Mouse (Mus musculus) kidney, postnatal 14 days (tissue): Measurements from ENCODE around the gene Tac4.

Source experiments
- DNase-seq: peaks from one replicate; pipeline ENCODE4 v3.0.0; 2022; ENCODE audit warnings: mixed read lengths

Tac4 gene

DNA sequence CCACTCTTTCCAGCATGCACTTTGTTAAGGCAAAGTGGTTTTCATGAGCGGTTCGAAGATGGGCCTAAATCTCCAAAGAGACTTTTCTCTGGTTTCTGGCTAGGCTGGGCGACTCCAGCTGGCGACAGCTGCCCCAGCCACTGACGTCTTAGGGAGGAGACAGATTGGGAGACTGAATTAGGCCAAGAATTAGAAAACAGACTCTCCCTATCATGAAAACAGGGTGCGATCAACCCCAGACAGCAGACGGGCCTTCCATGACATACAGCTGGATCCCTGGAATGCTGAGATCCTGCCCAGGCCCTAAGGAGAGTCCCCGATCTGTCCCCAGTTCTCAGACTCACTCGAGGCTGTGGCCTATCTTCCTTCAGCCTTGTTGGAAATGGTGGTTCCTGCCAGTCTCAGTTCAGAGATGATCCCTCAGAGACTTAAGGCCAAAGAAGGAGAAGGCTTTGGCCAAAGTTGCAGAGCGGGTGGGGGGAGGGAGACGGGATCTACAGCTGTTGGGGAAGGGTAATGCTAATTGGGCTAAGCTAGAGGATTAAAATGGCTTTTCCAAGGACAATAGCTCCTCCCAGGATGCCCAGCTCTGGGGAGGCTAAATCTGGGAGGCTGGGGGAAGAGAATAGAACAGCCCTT lies 2.6 kb downstream of the Tac4 start:
- peak; percentile 73 for DNase-seq

DNA sequence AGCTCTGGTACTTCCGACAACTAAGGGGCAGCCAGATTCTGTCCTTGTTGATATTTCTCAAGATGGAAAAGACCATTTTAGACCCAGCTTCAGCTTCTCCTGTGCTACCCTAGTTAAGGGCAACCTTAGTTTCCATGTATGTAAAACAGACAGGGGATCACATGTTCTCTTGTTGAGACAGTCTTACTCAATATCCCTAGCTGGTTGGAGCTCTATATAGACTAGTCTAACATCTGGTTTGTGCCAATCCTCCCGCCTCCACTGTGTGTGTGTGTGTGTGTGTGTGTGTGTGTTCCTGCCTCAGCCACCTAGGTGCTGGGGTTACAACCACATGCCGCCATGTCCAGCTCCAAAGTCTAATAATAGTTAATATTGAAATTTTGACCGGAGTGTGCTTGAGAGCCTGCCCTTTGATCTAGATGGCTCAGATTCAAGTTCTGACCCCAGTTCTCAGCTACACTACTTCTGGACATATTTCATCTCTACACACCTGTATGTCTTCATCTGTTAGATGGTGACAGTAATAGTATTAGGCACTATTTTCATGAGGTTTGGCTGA lies 3.2 kb downstream of the Tac4 start:
- no peak for DNase-seq

DNA sequence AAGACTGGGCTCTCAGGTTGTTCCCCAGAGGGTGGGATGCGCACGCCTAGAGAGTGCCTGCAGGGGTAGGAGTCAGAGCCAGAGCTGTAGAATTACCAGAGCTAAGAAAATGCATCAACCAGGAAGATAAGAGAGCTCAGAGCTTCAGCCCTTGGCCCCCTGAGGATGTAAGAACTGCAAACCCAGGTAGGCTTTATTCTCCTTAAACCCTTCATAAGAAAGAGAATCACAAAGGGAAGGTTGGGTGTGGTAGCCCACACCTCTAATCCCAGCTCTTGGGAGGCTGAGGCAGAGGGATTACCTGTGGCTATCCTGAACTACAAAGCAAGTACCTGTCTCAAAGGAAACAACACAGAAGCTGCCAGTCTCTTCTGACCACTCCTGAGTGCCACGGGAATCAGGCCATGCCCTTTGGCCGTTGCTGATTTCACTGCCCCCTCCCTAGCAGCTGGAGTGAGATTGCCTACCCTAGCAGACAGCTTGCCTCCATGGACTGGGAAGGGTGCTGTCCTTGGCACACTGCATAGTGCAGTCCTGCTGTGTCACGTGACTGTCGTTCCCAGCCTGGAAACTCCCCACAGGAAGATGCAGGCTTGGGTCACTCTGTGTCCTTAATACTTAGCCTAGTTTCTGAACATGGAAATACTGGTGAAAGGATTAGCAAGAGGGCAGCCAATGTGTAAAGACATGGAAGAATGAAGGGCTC lies 5.4 kb downstream of the Tac4 start:
- DNase-seq, result peak; percentile 73

DNA sequence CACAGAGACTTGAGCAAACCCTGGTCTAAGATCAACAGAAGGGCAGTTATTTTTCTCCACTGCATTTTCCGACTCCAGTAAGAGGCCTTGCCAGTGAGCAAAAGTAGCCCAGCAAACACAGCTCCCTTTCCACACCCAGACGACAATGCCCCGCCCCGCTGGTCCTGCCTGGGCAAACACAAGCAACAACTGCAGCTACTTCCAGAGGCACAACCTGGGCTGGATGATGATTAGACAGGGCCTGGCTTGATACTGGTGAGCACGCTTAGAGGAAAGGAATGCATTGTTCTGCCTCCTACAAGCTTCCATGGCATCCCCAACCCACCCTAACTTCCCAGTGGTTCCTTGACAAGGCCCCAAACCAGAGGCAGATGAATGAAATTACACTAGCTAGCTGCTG lies 12.3 kb downstream of the Tac4 start:
- DNase-seq, result no peak

DNA sequence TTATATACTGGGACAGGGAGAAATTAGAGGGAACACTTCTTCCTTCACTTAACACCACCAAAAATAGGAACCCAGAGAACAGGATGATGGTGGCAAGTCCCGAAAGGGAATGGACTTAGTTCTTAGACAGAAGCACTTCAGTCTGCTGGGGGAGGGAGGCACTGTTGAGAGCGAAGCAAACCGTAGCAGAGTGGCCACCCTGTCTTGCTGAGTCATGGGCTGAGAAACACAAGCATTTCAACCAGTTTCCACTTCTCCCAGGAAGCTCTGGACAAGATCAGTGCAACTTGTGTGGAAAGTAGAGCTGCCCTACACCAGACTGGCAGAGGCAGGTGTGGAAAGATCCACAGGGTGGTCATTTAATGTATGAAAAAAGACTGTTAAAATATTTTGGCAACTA lies 13.3 kb downstream of the Tac4 start:
- DNase-seq, result no peak

DNA sequence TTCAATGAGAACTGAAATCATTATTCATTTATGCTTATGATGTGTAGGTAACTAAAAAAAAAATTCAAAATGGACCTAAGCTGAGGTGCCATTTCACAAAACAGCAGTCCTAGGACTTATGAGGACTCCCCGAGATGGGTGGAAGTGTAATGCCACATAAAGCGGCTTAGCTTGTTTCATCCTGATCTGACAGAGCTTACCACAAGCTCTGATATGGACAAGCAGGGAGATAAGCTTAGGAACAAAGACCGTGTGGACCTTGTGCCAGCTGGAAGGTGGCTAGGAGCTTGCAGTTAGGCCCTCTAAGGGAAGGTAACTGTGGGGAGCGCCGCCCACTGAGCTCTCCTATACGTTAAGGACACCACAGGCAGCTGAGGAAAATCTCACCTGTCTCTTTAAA lies 14.7 kb downstream of the Tac4 start:
- DNase-seq, result no peak

DNA sequence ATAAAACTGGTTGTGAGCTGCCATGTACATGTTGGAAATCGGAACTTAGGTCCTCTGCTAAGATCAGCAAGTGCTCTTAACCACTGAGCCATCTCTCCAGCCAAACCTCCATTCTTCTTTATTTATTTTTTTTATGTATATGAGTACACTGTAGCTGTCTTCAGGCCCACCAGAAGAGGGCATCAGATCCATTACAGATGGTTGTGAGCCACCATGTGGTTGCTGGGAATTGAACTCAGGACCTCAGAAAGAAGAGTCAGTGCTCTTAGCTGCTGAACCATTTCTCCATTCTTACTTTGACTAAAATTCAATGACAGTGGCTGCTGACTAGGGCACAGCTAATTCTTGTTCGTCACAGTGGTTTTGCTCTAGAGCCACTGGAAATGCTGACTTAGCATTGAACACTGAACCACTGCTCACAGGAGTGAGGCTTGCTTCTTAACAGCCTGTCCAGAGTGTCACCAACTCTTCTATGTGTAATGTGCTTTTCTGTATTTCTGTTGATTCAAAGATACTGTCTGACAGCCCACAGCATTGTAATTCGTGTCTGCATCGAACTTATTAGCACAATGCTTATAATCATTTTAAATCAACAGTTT lies 17.8 kb downstream of the Tac4 start:
- no peak for DNase-seq

DNA sequence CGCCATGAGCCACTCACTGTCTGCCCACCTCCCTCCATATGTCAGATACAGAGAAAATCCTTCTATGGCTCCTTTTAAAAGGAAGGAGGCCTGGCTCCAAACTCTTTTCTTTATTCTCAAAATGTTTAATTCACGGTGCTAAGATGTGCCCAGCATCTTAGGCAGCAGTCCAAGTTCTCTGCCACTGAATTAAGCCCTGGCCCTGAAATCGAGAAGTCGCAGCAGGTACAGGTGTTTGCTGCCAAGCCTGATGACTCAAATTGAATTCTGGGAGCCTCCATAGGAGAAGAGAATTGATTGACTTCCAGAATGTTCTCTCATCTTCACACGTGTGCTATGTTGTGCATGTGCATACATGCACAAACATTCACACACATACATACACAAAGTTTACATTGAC lies 21.0 kb downstream of the Tac4 start:
- no peak for DNase-seq

DNA sequence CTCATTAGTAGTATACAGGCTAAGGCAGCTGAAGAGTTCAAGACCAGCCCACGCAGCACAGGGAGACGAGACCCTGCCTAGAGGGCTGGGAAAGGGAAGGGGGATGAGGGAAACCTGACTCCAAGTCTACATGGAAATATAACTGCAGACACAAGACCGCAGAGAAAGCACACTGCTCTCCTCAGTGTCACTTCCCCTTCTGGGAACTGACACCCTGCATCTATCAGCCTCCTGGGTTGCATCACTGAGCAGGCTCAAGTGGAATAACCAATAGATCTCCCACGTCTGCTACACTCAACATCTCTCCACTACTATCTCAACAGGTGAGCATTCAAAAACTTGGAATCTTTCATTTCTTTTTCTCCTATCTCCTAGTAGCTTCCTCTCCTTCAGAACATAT lies 30.7 kb downstream of the Tac4 start:
- DNase-seq, result no peak

DNA sequence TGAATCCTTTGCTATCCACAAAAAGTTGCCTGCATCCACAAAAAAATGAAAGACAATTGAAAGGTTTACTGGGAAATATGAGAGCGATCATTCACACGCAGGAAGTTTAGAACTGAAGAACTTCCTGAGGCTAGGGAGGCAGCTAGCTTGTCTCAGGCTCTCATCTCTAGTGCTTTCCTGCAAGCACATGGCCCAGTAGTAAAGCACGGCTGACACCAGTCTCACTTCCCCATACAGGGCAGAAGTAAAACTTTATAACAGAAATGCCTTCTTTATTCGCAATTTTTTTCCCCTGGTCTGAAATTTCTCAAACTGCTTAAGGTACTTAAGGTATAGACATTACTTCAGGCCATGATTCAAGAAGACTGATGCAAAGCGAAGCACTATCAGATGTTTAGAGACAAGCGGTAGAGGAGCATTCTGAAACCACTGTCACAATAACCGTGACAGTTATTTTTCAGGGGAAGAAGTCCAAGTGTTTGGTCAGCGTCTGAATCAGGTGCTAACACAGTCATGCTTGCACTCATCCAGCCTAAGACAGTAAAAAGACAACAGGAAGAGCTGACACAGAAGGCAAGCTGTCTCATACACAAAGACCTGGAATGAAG lies 31.8 kb downstream of the Tac4 start:
- DNase-seq, result no peak

DNA sequence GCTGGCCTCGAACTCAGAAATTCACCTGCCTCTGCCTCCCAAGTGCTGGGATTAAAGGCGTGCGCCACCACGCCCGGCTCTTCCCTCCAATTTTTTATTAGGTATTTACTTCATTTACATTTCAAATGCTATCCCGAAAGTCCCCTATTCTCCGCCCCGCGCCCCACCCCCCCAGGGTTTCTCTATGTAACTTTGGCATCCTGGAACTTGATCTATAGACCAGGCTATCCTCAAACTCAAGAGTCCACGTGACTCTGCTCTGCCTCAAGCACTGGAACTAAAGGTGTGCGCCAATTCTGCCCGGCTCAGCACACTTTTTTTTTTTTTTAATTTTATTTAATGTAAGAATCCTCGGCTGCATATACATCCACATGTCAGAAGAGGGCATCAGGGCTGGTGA lies 34.4 kb downstream of the Tac4 start:
- no peak for DNase-seq

DNA sequence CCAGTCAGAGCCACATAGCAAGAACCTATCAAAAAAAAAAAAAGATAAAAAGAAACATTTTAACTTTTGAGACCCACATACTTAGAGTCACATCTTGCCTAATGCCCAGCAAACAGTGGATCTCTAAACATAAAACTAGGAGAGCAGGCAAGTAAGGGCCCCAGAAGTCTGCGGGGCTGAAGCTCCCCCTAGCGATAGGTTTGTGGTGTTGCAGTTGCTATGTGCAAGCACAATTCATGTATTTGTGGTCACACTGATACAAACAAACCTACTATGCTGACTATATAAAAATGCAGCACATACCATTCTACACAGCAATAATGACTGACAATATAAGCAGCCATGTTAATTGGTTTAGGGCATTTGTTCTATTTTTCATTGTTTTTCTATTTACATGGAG lies 36.8 kb downstream of the Tac4 start:
- no peak for DNase-seq

DNA sequence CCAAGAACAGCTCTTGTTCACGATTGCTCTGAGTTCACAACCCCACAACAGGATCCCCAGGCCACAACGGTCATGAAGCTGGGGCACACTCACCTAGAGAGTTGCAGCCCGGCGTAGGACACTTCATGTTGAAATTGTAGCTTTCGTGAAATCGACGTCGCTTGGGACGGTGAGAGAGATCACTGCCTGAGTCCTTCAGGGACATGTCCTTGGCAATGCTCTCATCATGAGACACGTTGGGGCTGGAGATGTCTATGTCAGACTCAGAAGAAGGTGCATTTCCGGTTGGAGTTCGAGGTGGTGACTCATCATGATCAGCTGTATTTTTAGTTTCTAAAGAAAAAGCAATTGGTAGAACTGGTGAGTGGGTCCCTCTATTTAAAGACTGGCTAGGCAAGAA lies 38.6 kb downstream of the Tac4 start:
- DNase-seq, result no peak

DNA sequence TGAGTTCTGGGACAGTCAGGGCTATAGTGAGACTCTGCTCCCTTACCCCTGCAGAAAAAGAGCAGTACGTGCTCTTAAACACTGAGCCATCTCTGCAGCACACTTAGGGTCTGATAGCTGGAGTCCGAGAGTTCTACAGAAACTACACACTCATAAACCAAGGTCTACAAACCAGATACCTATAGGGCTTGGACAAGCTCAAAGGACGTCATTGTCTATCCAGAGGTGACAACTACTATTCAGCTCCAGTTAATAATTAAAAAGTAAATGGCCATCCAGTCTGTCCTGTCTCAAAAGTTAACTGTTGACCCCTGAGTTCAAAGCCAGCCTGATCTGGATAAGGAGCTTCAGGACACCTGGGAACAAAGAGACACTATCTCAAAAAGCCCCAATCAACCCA lies 40.4 kb downstream of the Tac4 start:
- no peak for DNase-seq

DNA sequence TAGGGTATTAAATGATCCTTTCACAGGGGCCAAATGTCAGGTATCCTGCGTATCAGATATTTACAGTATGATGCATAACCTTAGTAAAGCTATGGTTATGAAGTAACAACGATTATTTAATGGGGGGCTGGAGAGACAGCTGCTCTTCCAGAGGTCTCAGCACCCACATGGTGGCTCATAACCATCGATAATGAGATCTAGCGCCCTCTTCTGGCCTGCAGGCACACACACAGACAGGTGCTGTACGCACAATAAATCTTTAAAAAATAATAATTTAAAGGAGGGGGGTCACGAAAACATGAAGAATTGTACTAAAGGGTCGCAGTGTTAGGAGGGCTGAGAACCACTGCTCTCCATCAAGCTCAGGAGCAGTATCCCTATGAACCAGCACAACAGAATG lies 44.3 kb downstream of the Tac4 start:
- no peak for DNase-seq

DNA sequence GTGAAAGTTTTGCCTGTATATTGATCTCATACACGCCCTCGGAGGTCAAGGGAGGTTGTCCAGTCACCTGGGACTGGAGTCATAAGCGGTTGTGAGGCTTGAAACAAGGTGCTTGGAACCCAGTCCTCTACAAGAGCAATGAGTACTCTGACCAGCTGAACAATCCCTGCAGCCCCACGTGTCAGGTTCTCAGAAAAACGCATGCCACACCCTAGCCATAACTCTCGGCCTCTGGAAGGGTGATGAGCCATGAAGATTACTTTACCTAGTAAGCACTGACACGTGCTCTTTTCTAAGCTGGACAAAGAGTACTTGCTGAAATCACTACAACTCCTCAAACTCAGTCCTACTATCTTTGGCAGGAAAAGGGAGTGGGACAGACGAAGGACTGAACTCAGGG lies 46.2 kb downstream of the Tac4 start:
- DNase-seq, result no peak

DNA sequence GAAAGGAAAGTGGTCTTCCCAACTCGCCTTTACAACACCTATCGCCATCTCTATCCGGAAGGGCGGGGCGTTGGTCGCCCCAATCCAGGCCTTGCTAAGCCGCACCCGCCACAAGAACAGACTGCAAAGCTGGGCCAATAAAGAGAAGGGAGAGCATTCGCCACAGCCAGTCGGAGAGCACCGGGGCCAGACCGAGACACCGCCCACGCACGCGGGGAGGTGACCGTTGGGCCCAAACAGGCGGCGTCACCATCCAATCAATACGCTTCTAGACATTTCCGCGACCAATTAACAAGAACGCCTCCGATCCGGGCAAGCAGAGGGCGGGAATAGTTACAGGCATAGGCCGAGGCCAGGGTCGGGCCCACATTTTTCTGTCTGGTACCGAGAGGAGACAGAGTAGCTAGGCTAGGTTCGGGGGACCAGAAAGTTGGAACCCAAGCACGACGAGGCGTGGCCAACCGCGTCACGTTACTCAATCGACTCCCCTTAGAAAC lies 48.2 kb downstream of the Tac4 start:
- DNase-seq, result peak; percentile 99

DNA sequence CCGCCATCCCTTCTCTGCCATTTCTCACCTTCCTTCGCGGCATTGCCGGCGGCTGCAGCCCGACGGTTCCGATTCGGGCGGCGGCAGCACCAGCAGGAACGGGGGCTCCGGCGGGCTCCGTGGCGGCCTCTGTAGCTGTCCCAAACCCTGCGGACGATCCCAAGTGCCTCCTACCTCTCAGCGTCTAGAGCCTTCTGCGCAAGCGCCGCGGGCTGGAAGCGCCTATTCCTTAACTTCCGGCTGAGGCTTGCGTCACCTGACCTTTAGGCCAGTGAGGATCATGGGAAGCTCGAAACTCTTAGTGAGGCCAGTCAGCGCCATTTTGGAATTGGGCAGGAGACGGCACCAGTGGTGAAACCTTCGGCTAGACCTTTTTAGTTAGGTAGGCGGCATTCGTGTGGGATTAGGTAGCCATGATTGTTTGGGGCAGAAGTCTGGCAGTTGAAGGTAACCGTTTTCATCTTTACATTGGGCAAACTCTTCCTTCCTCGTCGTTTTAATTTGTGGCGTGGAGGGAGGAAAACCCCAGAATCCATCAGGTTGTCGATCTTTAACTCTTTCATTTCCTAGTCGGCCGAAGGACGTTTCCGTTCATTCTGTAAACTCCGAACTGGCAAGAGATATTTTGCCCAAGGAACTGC lies 48.8 kb downstream of the Tac4 start, which contains the start of gene Kat7:
Gene Kat7, minus strand, starts transcription at position 240 of the 641 bp plus-strand sequence.
- DNase-seq, result peak; percentile 99

DNA sequence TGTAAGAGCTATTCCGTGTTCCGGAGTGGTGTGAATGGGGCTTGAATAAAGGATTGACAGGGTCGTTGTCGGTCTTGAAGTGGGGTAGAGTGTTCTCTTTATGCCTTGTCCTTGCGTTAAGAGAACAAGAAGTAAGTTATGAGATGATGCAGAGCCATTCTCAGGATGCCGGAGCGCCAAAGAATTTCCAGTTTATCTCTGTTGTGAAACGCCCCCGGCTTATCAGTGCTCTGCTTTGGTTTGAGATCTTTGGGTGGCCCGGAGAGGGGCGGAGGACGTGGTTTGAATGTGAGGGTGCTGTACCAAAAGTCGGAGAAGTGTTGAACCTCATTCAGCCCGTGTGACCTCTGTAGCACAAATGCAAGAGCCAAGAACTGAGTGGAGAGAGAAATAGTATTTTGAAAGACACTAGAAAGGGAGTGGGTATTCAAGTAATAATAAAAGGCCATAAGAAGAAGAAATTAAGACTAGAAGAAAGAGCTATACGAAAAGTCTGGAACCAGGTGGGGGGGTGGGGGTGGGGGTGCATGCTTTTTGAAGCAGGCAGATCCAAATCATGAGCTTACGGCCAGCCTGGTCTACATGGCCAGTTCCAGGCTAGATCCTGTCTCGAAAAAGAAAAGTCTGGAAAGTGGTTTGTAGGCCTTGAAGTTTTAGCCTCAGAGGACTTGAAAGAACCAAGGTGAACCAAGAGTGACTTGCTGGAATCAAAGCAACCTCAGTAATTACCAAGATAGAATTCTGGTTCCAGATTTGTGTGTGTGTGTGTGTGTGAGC lies 49.5 kb downstream of the Tac4 start:
- DNase-seq, result no peak

DNA sequence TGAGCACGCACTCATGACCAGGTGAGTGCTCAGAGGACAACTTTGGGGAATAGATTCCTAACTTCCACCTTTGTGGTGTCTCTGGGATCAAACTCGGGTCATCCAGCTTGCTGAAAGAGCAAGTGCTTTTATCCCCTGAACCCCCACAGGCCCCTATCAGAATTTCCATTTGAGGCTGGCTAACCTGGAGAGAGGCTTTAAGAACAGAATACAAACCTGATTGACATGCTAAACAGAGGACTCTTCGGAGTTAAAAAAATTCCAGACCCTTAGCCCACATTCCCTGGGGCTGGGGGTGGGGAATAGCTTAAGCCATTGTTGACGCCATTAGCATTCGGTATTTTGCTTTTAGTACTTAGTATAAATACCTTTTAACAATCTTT lies 50.1 kb downstream of the Tac4 start:
- no peak for DNase-seq

DNA sequence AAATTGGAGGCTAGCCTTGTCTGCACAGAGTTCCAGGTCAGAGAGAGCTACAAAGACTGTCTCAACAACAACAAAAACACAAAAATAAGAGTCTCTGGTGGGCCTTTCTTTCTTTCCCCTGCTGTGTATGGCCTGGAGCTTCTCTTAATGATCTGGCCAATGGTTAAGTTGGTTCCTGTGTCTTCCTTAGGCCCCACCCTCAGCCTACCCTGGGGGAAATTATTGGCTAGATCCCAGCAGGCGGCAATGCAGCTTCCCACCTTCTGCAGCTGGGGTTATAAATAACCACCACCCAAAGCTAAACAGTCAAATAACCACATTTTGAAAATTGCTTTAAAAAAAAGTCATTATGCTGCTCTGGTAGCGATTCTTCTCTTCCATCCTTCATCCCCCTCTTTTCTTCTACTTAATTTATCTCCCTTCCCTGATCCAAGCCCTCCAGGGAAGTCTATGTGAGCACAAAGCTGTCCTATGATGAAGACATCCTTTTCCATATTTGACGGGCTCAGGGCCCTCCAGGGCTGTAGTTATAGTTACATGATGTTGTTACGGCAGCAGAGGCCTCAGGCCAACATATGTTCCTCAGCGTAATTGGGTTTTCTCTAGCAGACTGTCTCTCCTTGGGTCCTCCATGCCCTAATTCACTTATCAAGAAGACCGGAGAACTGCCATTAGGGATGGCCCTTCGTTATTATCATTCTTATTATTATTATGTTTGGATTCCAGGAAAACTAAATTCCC lies 54.1 kb downstream of the Tac4 start:
- DNase-seq, result no peak

DNA sequence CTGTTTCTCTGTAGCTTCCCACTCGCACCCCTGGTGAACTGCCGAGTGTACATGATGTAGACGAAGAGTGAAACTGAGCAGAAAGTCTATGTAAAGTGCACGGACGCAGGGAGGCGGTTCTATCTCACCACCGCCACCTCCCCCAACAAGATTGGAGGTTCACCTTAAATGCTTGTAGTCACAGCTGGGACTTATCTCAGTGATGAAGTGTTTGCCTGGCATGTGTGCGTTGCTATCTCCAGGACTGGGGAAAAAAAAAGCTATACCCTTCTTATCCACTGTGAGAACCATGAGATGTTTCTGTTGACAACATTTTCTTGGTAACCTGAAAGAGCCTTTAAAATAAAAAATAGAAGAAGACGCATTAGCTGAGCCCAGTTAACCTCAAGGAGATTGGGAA lies 56.8 kb downstream of the Tac4 start:
- DNase-seq, result no peak
